Mouse (Mus musculus) left cerebral cortex, adult 2 months (tissue): Measurements from ENCODE around the gene Sowaha. TPM values are rescaled to one million over a fixed set of nuclear protein-coding genes. Genes with fewer than 3 reads are reported as not detected.

ENCODE experiments used
- DNase-seq, 2 experiments: peaks; one replicate each; pipeline ENCODE4 v3.0.0; 2021 to 2022; ENCODE audit warnings: low spot score in 2 of 2, mixed read lengths in 1 of 2; ENCODE audit errors: extremely low spot score in 1 of 2
- H3K27ac ChIP-seq: fragments of 200-600 bp; 2 replicates; pipeline ENCODE4 v1.8.1; 2022
- H3K4me3 ChIP-seq: fragments of 200-600 bp; 2 replicates; pipeline ENCODE4 v1.8.1; 2022
- CTCF ChIP-seq: fragments of 200-600 bp; IDR thresholded peaks from 2 replicates; pipeline ENCODE4 v1.8.1; 2022; ENCODE audit warnings: antibody characterized with exemption, mild to moderate bottlenecking, moderate library complexity
- intact Hi-C: fragments of 180-260 bp; cut with DNase I; formaldehyde crosslinking; loops from one replicate; pipeline ENCODE4 v1.15.1; 2025
- long read RNA-seq, 2 experiments: library from polyadenylated mRNA; stranded (forward); transcript quantifications; one replicate each; pipeline ENCODE4 v2.0.0; 2021; ENCODE audit warnings: borderline mapping rate in 2 of 2
- total RNA-seq, 2 experiments: library from RNA; stranded (reverse); gene quantifications; 2 replicates each; pipeline ENCODE4 v1.2.3; 2021

The Sowaha gene
- total RNA-seq: 10 to 100 TPM; 68.8 to 83.8 TPM
- long read RNA-seq, experiment 1, transcript Sowaha-201 (1 exons, 3,702 nt): major isoform, 181 of 182 reads
- long read RNA-seq, experiment 1, partial matches to known transcripts: 0 of 182 reads
- long read RNA-seq, experiment 1, other reads (novel, unspliced or antisense): 1 of 182 reads
- long read RNA-seq, experiment 2, transcript Sowaha-201 (1 exons, 3,702 nt): major isoform, 190 of 190 reads
- long read RNA-seq, experiment 2, partial matches to known transcripts: 0 of 190 reads
- long read RNA-seq, experiment 2, other reads (novel, unspliced or antisense): 0 of 190 reads

GRCm38 (mm10) chr11:53479783-53480301 lies at the start of gene Sowaha, which contains the start of gene Gm9945:
TSS of gene Sowaha (minus strand) at chr11:53480274.
TSS of gene Gm9945 (plus strand) at chr11:53480166.
- peak within 1 kb of the TSS; percentile 98 for H3K27ac ChIP-seq
- no peak; the same call in none of the 2 replicates for TF ChIP-seq CTCF
- intact Hi-C loops: no loop called here
- peak; percentile 64 to 74 for DNase-seq
- H3K4me3 ChIP-seq: peak within 1 kb of the TSS; percentile 75

DNA sequence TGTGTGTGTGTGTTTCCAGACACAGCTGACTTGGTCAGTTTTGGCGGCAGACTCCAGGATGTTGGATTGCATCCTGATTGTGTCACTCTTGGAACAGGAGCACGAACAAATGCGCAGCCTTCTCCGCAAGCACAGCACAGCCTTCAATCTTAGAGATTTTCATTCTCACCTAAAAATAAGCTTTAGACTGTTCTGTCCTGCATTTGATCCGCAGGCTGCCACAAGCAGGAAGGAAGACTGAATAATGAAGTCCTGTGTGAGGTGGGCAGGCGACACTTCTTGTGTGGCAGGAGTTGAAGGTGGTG lies 49.1 kb upstream of the Sowaha start:
- intact Hi-C loops: no loop called here
- no peak for TF ChIP-seq CTCF
- H3K4me3 ChIP-seq: no peak overlapping the region
- DNase-seq: peak in 1 of 2 experiments; percentile 53
- H3K27ac ChIP-seq: peak overlapping the region; percentile 99

DNA sequence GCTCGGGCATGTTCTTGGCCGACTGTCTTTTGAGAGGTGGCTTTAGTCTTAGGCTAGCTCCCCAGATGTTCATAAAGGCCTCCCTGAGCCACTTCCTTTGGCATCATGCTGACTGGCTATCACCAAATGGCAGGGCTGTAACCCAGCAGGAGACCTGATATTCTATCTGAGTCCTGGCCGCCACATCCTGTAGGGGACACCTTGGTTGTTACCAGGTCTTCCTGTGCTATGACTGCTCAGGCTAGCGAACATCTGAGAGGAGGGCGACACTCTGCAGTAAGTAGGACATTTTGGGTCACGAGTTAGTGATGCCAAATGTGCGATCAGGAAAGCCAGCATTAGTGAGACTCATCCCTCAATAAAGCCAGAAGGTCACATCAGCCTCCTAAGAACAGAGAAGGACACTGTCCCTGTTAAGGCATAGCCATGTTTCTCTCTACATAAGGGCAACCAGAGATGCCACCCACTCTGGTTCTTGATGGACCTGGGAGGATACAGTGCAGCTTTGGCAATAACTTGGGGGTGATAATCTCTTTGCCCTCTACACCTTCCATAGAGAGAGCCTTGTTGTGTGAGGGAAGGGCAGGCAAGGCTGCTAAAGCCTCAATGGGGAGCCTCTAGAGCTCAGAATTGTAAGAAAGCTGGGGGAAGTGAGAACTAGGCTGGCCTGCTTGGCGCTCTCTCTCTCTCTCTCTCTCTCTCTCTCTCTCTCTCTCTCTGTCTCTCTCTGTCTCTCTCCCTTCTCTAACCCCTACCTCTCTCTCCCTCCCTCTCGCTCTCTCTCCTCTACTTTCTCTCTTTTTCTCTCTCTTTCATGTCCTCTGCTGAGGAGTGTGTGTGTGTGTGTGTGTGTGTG lies 48.6 kb upstream of the Sowaha start:
- no peak for DNase-seq
- no peak for TF ChIP-seq CTCF
- peak overlapping the region; percentile 99 for H3K27ac ChIP-seq
- H3K4me3 ChIP-seq: no peak overlapping the region
- intact Hi-C loops: no loop called here

- Histone ChIP-seq H3K4me3 (no peak overlapping the region), H3K27ac (peak overlapping the region; percentile 99)
- intact Hi-C loops: no loop called here
- DNase-seq: no peak
- no peak for TF ChIP-seq CTCF
Observed at GRCm38 (mm10) chr11:53525461-53525860, 45.4 kb upstream of the Sowaha start.

- DNase-seq: no peak
- H3K27ac ChIP-seq: peak overlapping the region; percentile 99
- peak; percentile 55 for TF ChIP-seq CTCF
- intact Hi-C loops: no loop called here
- H3K4me3 ChIP-seq: no peak overlapping the region
Observed at GRCm38 (mm10) chr11:53524905-53525304, 44.8 kb upstream of the Sowaha start.

DNA sequence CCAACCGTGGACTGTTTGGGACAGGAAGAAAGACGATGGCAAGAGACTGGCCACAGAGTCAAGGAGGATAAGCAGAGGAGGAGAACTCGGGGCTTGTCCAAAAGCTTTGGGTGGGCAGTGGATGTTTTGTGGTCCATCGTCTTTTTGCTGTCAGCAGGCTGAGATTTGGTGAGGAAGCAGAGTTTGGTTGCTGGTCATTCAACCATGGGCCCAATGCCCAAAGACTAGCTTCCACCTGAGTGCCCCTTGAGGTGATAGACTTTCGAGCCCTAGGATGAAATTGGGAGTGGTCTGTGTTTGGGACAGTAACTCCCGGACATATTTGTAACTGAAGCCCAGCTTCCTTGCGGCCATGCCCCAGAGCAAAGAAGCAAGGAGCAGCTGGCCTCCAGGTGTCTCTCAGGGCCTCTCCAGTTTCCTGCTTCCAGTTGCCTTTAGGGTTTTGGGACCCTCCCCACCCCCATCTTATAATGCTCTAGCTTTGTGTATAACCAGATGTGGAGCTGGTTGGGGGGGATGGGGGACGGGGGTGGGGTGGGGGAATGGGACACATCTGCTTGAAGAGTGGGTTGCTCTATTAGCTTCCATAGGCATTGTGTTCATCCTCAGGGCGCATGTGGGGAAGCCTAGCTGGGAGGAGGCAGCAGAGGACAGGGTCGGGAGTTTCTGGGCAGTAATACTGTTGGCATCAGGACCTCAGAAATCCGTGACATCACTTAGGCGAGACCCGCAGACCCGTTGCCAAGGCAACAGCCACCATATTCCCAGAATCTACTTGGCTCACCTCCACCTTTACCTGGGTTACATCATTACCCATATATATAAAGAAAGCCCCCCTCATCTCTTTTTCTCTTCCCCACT lies 43.7 kb upstream of the Sowaha start:
- peak overlapping the region; percentile 21; the same call in 1 of the 2 replicates for H3K4me3 ChIP-seq
- peak overlapping the region; percentile 99 for H3K27ac ChIP-seq
- TF ChIP-seq CTCF: no peak
- intact Hi-C loops: no loop called here
- DNase-seq: no peak

- peak overlapping the region; percentile 21; the same call in 1 of the 2 replicates for H3K4me3 ChIP-seq
- peak; percentile 59 to 69 for DNase-seq
- TF ChIP-seq CTCF: no peak
- intact Hi-C loops: no loop called here
- peak overlapping the region; percentile 99 for H3K27ac ChIP-seq
Observed at GRCm38 (mm10) chr11:53522930-53523329, 42.9 kb upstream of the Sowaha start.

GRCm38 (mm10) chr11:53522362-53522761 lies 42.3 kb upstream of the Sowaha start:
- H3K27ac ChIP-seq: peak overlapping the region; percentile 99
- peak overlapping the region; percentile 81 for H3K4me3 ChIP-seq
- intact Hi-C loops: no loop called here
- no peak for DNase-seq
- TF ChIP-seq CTCF: no peak

- intact Hi-C loops: loop anchor here (2.0 kb wide), 2 partner anchors 25 to 51 kb away; partner anchors contain the start of gene Gm9837
- H3K4me3 ChIP-seq: peak overlapping the region; percentile 81
- H3K27ac ChIP-seq: peak overlapping the region; percentile 99
- TF ChIP-seq CTCF: no peak
- no peak for DNase-seq
Observed at GRCm38 (mm10) chr11:53521821-53522131, 41.7 kb upstream of the Sowaha start.

- TF ChIP-seq CTCF: no peak
- intact Hi-C loops: loop anchor here (2.0 kb wide), 2 partner anchors 24 to 50 kb away; partner anchors contain the start of gene Gm9837
- no peak for DNase-seq
- peak overlapping the region; percentile 81 for H3K4me3 ChIP-seq
- H3K27ac ChIP-seq: peak overlapping the region; percentile 99
Observed at GRCm38 (mm10) chr11:53521120-53521820, 41.2 kb upstream of the Sowaha start.
